Mouse (Mus musculus) lung, postnatal 0 days (tissue): ENCODE results near the gene Sfi1.
A peak's percentile ranks its signal among the peaks of the same experiment; 100 is the strongest.
"Not testable (repeated sequence)": the region's sequence is repeated elsewhere in the genome, so short reads cannot be mapped to it uniquely, and the experiment has no call there.

Experiments
- CTCF ChIP-seq: IDR thresholded peaks from 2 replicates; pipeline ENCODE4 v1.5.1; 2016; ENCODE audit warnings: antibody characterized with exemption, mild to moderate bottlenecking
- EP300 ChIP-seq: IDR thresholded peaks from 2 replicates; pipeline ENCODE4 v1.6.1; 2016; ENCODE audit warnings: antibody characterized with exemption, mild to moderate bottlenecking, control low read depth

DNA sequence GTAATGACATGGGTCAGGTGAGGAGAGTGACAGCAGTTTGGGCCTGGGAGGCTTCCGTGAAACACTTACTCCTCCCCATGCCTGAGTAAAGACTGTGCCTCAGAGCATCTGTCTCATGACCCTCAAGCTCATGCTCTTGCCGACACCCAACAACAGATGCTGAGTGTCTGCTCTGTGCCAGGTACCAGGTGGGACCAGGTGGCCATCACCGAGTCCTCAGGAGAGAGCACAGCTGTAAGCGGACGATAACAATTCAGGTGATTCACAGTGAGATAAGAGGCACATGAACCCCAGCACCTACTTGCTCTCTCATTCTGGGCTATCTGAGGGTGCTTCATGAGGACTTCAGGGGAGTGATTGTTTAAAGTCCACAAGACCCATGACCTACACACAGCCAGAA is 50.9 kb downstream of the Sfi1 start:
- not testable (repeated sequence) for TF ChIP-seq CTCF
- peak; percentile 34; the same call in 1 of the 2 replicates for TF ChIP-seq EP300
